Mouse (Mus musculus) liver, embryonic 14.5 days (tissue): ENCODE results near the gene Rbm11. TPM values are rescaled to one million over a fixed set of nuclear protein-coding genes. Genes with fewer than 3 reads are reported as not detected.

Experiments used
- ATAC-seq: fragments of 200-750 bp; cut with Nextera tagmentation; 2 replicates; pipeline ENCODE4 v1.8.0; 2017; ENCODE audit warnings: moderate number of reproducible peaks, mild to moderate bottlenecking, moderate library complexity; ENCODE audit not compliant: insufficient read depth
- DNase-seq, 3 experiments: peaks; one replicate each; pipeline ENCODE4 v3.0.0-alpha.2; 2012 to 2013; ENCODE audit warnings: low read depth in 3 of 3, low spot score in 3 of 3
- H3K27ac ChIP-seq: fragments of 300-500 bp; sonication (generic); 2 replicates; pipeline ENCODE4 v1.5.1; 2014; ENCODE audit warnings: moderate library complexity, mild to moderate bottlenecking, control low read depth, inconsistent platforms
- H3K27me3 ChIP-seq: fragments of 300-500 bp; sonication (generic); 2 replicates; pipeline ENCODE4 v1.6.1; 2014; ENCODE audit warnings: mild to moderate bottlenecking, low read length, moderate library complexity; ENCODE audit not compliant: control insufficient read depth, insufficient read depth
- H3K36me3 ChIP-seq: fragments of 300-500 bp; sonication (generic); replicated peaks from 2 replicates; pipeline ENCODE4 v1.6.1; 2014; ENCODE audit warnings: low read depth; ENCODE audit not compliant: control insufficient read depth, insufficient read depth
- H3K4me1 ChIP-seq, 2 experiments: fragments of 200-500 bp in 1 of 2; fragments of 300-500 bp in 1 of 2; sonication (generic) in 1 of 2; replicated peaks; 2 replicates each; pipeline ENCODE4 v1.6.1; 2012 to 2014; ENCODE audit warnings: antibody characterized with exemption in 1 of 2, inconsistent platforms in 1 of 2, low read length in 1 of 2; ENCODE audit not compliant: control insufficient read depth in 2 of 2, insufficient read depth in 2 of 2
- H3K4me2 ChIP-seq: fragments of 300-500 bp; sonication (generic); 2 replicates; pipeline ENCODE4 v1.6.1; 2014; ENCODE audit warnings: low read depth, mild to moderate bottlenecking, control low read depth, moderate library complexity
- H3K4me3 ChIP-seq, 2 experiments: fragments of 200-500 bp in 1 of 2; fragments of 300-500 bp in 1 of 2; sonication (generic) in 1 of 2; 2 replicates each; pipeline ENCODE4 v1.5.1; 2012 to 2014; ENCODE audit warnings: low read depth in 2 of 2, low read length in 2 of 2, mild to moderate bottlenecking in 2 of 2, control low read depth in 1 of 2, inconsistent platforms in 1 of 2, moderate library complexity in 1 of 2; ENCODE audit not compliant: insufficient read depth in 1 of 2
- H3K9ac ChIP-seq: fragments of 300-500 bp; sonication (generic); replicated peaks from 2 replicates; pipeline ENCODE4 v1.6.1; 2014; ENCODE audit warnings: mild to moderate bottlenecking, control low read depth, moderate library complexity
- H3K9me3 ChIP-seq: fragments of 300-500 bp; sonication (generic); 2 replicates; pipeline ENCODE4 v1.6.1; 2016; ENCODE audit warnings: low read length, mixed read lengths; ENCODE audit not compliant: control insufficient read depth
- CTCF ChIP-seq: IDR thresholded peaks from 2 replicates; pipeline ENCODE4 v1.5.1; 2016; ENCODE audit warnings: antibody characterized with exemption, low read depth, control low read depth
- EP300 ChIP-seq: IDR thresholded peaks from 2 replicates; pipeline ENCODE4 v1.6.1; 2016; ENCODE audit warnings: antibody characterized with exemption, low read depth
- WGBS: fragments of 180-500 bp; shearing (Covaris S2); extraction: QIAGEN DNeasy Blood & Tissue Kit; methylation state at CpG from one replicate; pipeline ENCODE4 v1.1.7; 2014; ENCODE audit not compliant: insufficient replicate concordance; 5-methylcytosine and 5-hydroxymethylcytosine counted together
- polyA plus RNA-seq, 2 experiments: library from polyadenylated mRNA; depleted of rRNA in 1 of 2; stranded (reverse) in 1 of 2; unstranded in 1 of 2; fragments of >200 nt; fragmentation: Nextera tagmentation in 1 of 2; extraction: Ambion mirVana in 1 of 2; gene quantifications; 2 replicates each; pipeline versions ENCODE4 v1.2.1 to v1.2.3; 2012 to 2014

The Rbm11 gene
- polyA plus RNA-seq, 2 experiments, result 0.02 TPM; not detected in 1

DNA sequence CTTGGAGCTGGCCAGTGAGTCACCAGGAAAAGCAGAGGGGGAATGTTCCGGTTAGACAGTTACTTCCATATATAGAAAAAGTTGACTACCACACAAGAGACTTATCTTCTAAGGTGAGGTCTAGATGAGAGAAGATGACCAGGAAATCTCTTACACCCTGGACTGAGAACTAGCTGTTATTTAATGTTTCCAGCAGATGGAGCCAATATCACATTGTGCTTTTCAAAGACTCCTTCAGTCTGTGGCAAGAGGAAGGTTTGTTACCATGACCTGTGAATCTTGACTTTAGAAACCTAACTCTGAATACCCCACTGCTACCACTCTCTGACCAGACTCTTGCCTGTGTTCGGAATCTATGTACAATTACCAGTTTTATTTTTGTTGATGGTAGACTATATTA, 35.2 kb downstream of the Rbm11 start:
- DNase-seq (no peak), ATAC-seq (no peak)
- no peak overlapping the region for H3K27ac ChIP-seq
- H3K4me1 ChIP-seq, result no peaks in the 10 kb centered on the region
- H3K27me3 ChIP-seq, result no peaks in the 10 kb centered on the region
- 58% methylated on average over 2 of the region's 2 CpGs for WGBS
- TF ChIP-seq CTCF, result no peak
- no peak for TF ChIP-seq EP300
- no peak overlapping the region for H3K4me2 ChIP-seq
- H3K9ac ChIP-seq, result no peak overlapping the region
- no peaks in the 10 kb centered on the region for H3K36me3 ChIP-seq
- H3K4me3 ChIP-seq, result no peak overlapping the region
- H3K9me3 ChIP-seq, result no peaks in the 10 kb centered on the region

Other genes with a start within 250 kb of the Rbm11 start
- gene Lipi, start 6.8 kb upstream of the Rbm11 start, polyA plus RNA-seq (2012; rRNA removed), result not detected in 2 replicates
- gene Lipi, start 6.8 kb upstream of the Rbm11 start, polyA plus RNA-seq (2014; fragmentation: Nextera tagmentation; extraction: Ambion mirVana), result not detected in 2 replicates
- gene Hspa13, start 174.3 kb downstream of the Rbm11 start, polyA plus RNA-seq (2012; rRNA removed), result 2.0 and 3.2 TPM in 2 replicates
- 8.2 and 8.8 TPM in 2 replicates for gene Hspa13, start 174.3 kb downstream of the Rbm11 start, polyA plus RNA-seq (2014; fragmentation: Nextera tagmentation; extraction: Ambion mirVana)